Mouse (Mus musculus): ENCODE data around the gene Sox21.

Gene Sox21

DNA sequence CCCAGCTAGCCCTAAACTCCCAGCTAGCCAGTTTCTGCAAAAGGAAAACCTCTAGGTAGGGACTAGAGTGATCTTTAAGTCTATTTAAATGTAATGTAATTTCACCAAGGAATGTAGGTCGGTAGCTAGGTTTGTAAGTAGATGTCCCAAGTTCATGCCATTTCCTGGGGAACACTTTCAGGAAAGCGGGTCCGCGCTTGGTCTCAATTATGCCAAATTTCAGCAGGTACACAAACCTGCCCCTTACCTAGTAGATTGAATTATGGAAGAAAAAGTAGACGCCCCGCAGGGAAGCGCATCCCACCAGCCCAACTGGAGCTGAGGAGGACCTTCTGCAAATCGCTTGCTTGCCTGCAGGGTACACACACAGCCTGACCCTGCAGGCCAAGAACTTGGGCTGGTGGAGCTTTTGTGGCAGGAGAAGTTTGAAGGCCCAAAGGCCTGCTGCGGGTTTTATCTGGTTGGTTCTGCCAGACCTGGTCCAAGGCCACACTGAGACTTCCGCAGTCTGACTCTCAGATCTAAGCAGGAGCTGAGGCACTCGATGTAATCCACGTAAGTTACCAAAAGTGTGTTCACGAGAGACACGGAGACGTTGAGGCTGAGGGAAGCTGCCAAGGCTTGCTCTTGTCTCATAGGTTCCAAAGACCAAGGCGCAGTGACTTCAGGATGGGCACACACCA lies 11.6 kb downstream of the Sox21 start:
- no peak for DNase-seq (ENCODE audit: low spot score)

DNA sequence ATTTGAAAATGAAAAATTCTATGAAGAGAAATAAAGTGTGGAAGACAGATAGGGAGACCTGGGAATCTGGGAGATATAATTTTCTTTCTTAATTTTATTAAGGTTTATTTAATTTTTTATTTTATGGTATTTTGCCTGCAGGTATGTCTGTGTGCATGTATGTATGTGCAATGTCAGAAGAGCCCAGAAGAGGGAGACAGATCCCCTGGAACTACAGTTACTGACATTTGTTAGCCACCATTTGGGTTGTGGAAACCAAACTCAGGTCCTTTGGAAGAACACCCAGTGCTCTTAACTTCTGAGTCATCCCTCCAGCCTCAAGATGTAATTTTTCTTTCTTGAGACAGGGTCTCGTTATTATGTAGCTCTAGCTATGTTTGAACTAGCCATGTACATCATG lies 15.9 kb downstream of the Sox21 start:
- DNase-seq (ENCODE audit: low spot score), result no peak

- no peak for DNase-seq (ENCODE audit: low spot score)
These were observed 20.0 kb downstream of the Sox21 start for GRCm38 (mm10) chr14:118216826-118217225.

GRCm38 (mm10) chr14:118212188-118212804 lies 24.5 kb downstream of the Sox21 start:
- no peak for DNase-seq (ENCODE audit: low spot score)

GRCm38 (mm10) chr14:118209642-118210041 lies 27.2 kb downstream of the Sox21 start:
- no peak for DNase-seq (ENCODE audit: low spot score)

DNA sequence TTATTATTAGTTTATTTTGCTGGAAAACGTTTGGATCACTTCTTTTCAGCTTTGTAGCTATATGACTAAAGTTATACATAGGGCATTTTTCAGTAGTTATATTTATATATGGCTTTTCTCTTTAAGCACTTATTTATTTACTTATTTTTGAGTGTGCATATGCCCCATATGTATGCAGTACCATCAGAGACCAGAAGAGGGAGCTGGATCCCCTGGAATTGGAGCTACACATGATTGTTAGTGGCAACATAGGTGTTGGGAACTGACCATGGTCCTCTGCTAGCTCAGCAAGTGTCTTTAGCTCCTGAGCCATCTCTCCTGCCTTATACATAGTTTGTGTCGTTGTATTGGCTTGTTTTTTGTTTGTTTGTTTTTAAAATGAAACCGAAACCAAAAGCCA lies 29.5 kb downstream of the Sox21 start:
- no peak for DNase-seq (ENCODE audit: low spot score)

- no peak for DNase-seq (ENCODE audit: low spot score)
These were observed 33.8 kb downstream of the Sox21 start for GRCm38 (mm10) chr14:118203031-118203430.

- no peak for DNase-seq (ENCODE audit: low spot score)
These were observed 34.8 kb downstream of the Sox21 start for GRCm38 (mm10) chr14:118202006-118202405.

GRCm38 (mm10) chr14:118200731-118201130 lies 36.1 kb downstream of the Sox21 start:
- no peak for DNase-seq (ENCODE audit: low spot score)

GRCm38 (mm10) chr14:118197063-118197462 lies 39.8 kb downstream of the Sox21 start:
- DNase-seq (ENCODE audit: low spot score), result no peak

- no peak for DNase-seq (ENCODE audit: low spot score)
These were observed 42.5 kb downstream of the Sox21 start for GRCm38 (mm10) chr14:118194219-118194914.

DNA sequence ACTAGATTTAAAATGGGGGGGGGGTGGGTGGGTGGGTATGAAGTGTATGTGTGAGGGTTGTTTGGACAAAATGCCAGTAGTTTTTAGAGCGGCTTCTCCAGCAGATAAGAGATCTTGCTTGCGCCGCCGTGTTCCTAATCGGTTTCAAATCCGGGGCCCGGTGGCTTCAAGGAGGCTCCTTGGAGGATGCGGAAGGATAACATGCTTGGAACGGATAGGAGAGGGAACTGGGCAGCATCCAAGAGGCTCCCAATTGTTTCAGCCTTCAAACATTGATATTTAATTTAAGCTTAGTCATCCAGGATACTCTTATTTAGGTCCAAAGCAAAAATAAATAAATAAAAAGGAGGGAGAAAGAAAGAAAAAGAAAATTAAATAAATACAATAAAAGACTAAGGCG lies 43.2 kb downstream of the Sox21 start:
- no peak for DNase-seq (ENCODE audit: low spot score)

DNA sequence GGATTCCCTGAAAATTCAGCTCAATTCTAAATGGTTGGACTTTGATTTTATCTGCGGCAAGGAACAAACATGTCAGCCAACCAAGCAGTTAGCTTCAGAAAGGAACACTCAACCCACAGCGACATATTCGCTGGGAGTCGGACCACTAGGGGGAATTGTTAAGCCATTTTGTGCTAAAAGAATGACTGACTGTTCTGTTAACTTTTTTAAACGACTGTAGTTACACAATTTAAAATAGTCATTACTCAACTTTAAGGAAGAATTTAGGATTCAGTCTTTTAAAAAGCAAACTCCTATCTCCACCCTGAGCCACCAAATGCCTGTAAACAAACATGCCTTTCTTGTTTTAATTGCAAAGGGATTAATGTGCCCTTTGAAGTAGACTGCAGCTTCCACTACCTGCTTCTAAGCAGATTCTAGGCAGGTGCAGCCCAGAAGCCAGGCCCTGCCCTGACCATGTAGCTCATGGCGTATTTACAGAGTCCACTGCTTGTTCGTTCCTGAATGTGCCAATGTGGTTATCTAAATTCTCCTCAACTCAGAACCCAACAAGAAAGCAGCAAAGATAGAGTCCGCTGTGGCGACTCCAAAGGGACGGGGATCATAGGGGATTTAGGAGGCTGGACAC lies 43.7 kb downstream of the Sox21 start:
- no peak for DNase-seq (ENCODE audit: low spot score)

DNA sequence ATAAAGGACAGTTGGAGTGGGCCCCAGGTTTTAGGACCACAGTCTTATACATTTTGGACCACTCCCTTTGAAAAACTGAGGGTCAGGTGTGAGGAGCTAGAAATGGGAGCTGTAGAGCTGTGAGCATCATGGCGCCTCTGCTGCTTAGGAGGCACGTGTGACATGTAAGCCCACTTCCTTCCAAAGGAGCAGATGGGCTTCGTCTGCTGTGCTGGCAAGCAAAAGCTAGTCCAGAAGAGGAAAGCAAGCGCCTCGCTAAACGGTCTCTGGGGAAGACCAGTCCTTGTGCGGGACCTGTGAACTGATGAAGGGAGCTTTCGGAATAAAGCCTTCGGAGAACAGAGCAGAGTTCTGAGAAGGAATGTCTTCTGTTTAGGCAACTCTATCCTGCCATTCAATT lies 45.4 kb downstream of the Sox21 start:
- DNase-seq (ENCODE audit: low spot score), result no peak
